Mouse (Mus musculus) CD4-positive helper T cell, adult 2 months (primary cell): ENCODE measurements around the gene Gm17651.

ENCODE experiments used
- DNase-seq: peaks from one replicate; pipeline ENCODE4 v3.0.0-alpha.2; 2012; ENCODE audit warnings: low read depth, missing footprints, low spot score

Gene Gm17651

GRCm38 (mm10) chr3:97674644-97675110, at the start of gene Gm17651:
TSS of gene Gm17651 (minus strand) at chr3:97674694.
- DNase-seq: no peak

- no peak for DNase-seq
Observed at GRCm38 (mm10) chr3:97719116-97719515, 44.6 kb upstream of the Gm17651 start.

GRCm38 (mm10) chr3:97715922-97716321, 41.4 kb upstream of the Gm17651 start:
- no peak for DNase-seq

GRCm38 (mm10) chr3:97710881-97711280, 36.4 kb upstream of the Gm17651 start:
- no peak for DNase-seq

- no peak for DNase-seq
Observed at GRCm38 (mm10) chr3:97710134-97710533, 35.6 kb upstream of the Gm17651 start.

GRCm38 (mm10) chr3:97706561-97706960, 32.1 kb upstream of the Gm17651 start:
- no peak for DNase-seq

GRCm38 (mm10) chr3:97705508-97705907, 31.0 kb upstream of the Gm17651 start:
- no peak for DNase-seq

GRCm38 (mm10) chr3:97702448-97703080, 28.1 kb upstream of the Gm17651 start:
- DNase-seq: no peak

- no peak for DNase-seq
Observed at GRCm38 (mm10) chr3:97701198-97701597, 26.7 kb upstream of the Gm17651 start.

GRCm38 (mm10) chr3:97699061-97699460, 24.6 kb upstream of the Gm17651 start:
- DNase-seq: no peak

- DNase-seq: no peak
Observed at GRCm38 (mm10) chr3:97697291-97697690, 22.8 kb upstream of the Gm17651 start.

- no peak for DNase-seq
Observed at GRCm38 (mm10) chr3:97696866-97697265, 22.4 kb upstream of the Gm17651 start.

GRCm38 (mm10) chr3:97693806-97694205, 19.3 kb upstream of the Gm17651 start:
- no peak for DNase-seq

- DNase-seq: no peak
Observed at GRCm38 (mm10) chr3:97691443-97692017, 17.0 kb upstream of the Gm17651 start.

- no peak for DNase-seq
Observed at GRCm38 (mm10) chr3:97690590-97690989, 16.1 kb upstream of the Gm17651 start.

GRCm38 (mm10) chr3:97689289-97689688, 14.8 kb upstream of the Gm17651 start:
- no peak for DNase-seq

GRCm38 (mm10) chr3:97686372-97687117, 12.1 kb upstream of the Gm17651 start:
- no peak for DNase-seq

GRCm38 (mm10) chr3:97683560-97684195, 9.2 kb upstream of the Gm17651 start:
- no peak for DNase-seq

- DNase-seq: no peak
Observed at GRCm38 (mm10) chr3:97682576-97682975, 8.1 kb upstream of the Gm17651 start.

- no peak for DNase-seq
Observed at GRCm38 (mm10) chr3:97682159-97682502, 7.6 kb upstream of the Gm17651 start.

- peak; percentile 83 for DNase-seq
Observed at GRCm38 (mm10) chr3:97681321-97682158, 7.0 kb upstream of the Gm17651 start.
